Mouse (Mus musculus) myocyte (in vitro differentiated cells): ENCODE results near the gene Hbs1l.
A peak's percentile ranks its signal among the peaks of the same experiment; 100 is the strongest.
"Not testable (repeated sequence)": the region's sequence is repeated elsewhere in the genome, so short reads cannot be mapped to it uniquely, and the experiment has no call there.

Experiments used
- CEBPB ChIP-seq: IDR thresholded peaks from 2 replicates; pipeline ENCODE4 v1.6.1; 2011; ENCODE audit warnings: mild to moderate bottlenecking, moderate library complexity; ENCODE audit not compliant: poor library complexity, insufficient read depth, severe bottlenecking
- E2F4 ChIP-seq: IDR thresholded peaks from one replicate; pipeline ENCODE4 v1.6.1; 2011; ENCODE audit warnings: mild to moderate bottlenecking, control low read depth, moderate library complexity; ENCODE audit not compliant: insufficient read depth
- MAX ChIP-seq: IDR thresholded peaks from one replicate; pipeline ENCODE4 v1.6.1; 2011; ENCODE audit warnings: low read depth, mild to moderate bottlenecking, control low read depth
- MYOD1 ChIP-seq, 3 experiments: IDR thresholded peaks; one replicate each; pipeline ENCODE4 v1.6.1; 2011; ENCODE audit warnings: control low read depth in 2 of 3, low read depth in 2 of 3, mild to moderate bottlenecking in 2 of 3, moderate library complexity in 1 of 3; ENCODE audit not compliant: insufficient read length in 2 of 3, control insufficient read depth in 1 of 3
- POLR2A ChIP-seq: IDR thresholded peaks from one replicate; pipeline ENCODE4 v1.6.1; 2011; ENCODE audit warnings: low read depth, mild to moderate bottlenecking, control low read depth, moderate library complexity; ENCODE audit not compliant: insufficient read length
- SRF ChIP-seq: IDR thresholded peaks from one replicate; pipeline ENCODE4 v1.6.1; 2011; ENCODE audit warnings: low read depth; ENCODE audit not compliant: control insufficient read depth, insufficient read length
- TCF3 ChIP-seq: IDR thresholded peaks from one replicate; pipeline ENCODE4 v1.6.1; 2011; ENCODE audit warnings: low read depth, control low read depth; ENCODE audit not compliant: insufficient read length
- USF1 ChIP-seq: IDR thresholded peaks from one replicate; pipeline ENCODE4 v1.6.1; 2011; ENCODE audit warnings: low read depth, mild to moderate bottlenecking, control low read depth, moderate library complexity

DNA sequence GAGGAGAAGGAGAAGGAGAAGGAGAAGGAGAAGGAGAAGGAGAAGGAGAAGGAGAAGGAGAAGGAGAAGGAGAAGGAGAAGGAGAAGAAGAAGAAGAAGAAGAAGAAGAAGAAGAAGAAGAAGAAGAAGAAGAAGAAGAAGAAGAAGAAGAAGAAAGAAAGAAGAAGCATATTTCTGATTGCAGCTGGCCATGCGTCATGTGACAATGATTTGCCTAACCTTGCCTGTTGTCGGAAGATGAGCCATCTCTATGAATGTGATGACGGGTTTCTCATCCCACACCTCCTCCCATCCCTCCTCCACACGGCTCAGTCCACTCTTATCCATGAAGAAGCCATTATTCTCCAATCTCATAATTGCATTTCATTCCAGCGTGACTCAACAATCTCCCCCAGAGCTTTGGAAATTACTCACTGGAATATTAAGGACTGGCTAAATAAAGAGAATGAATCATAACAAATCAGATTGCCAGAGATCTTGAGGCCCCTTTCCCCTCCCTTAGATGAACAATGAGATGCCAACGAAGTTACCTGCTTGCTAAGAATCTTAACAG is 103.2 kb downstream of the Hbs1l start:
- not testable (repeated sequence) for TF ChIP-seq E2F4; POLR2A; MAX; SRF; MYOD1 (IDR thresholded peaks at IDR 0.05; ENCODE audit: control insufficient read depth in 1 of 3, insufficient read length in 2 of 3, low read depth in 2 of 3); TCF3
- peak; percentile 85 for TF ChIP-seq USF1
- TF ChIP-seq CEBPB = 0 out of 2 replicates have a peak, but pooled peaks have one; percentile 9
